Mouse (Mus musculus) intestine, embryonic 16.5 days (tissue): ENCODE measurements at regions not wholly inside any gene's neighbourhood (a gene's known extent, or its start where the extent isn't known, plus 50 kb on each side); places are given as distances from the start of the nearest gene placed in this dataset.

Experiments used
- ATAC-seq: fragments of 200-750 bp; cut with Nextera tagmentation; 2 replicates; pipeline ENCODE4 v1.8.0; 2017; ENCODE audit warnings: moderate TSS enrichment, moderate library complexity
- H3K27ac ChIP-seq: fragments of 300-500 bp; sonication (generic); 2 replicates; pipeline ENCODE4 v1.5.1; 2014; ENCODE audit warnings: mild to moderate bottlenecking, low read length
- H3K27me3 ChIP-seq: fragments of 300-500 bp; sonication (generic); replicated peaks from 2 replicates; pipeline ENCODE4 v1.6.1; 2014; ENCODE audit warnings: low read length, control low read depth, mixed read lengths; ENCODE audit not compliant: control insufficient read depth, insufficient read depth
- H3K36me3 ChIP-seq: fragments of 300-500 bp; sonication (generic); 2 replicates; pipeline ENCODE4 v1.6.1; 2014; ENCODE audit warnings: low read length, control low read depth; ENCODE audit not compliant: control insufficient read depth, insufficient read depth
- H3K4me1 ChIP-seq: fragments of 300-500 bp; sonication (generic); 2 replicates; pipeline ENCODE4 v1.6.1; 2014; ENCODE audit warnings: low read length, control low read depth, mixed read lengths; ENCODE audit not compliant: control insufficient read depth, insufficient read depth
- H3K4me2 ChIP-seq: fragments of 300-500 bp; sonication (generic); 2 replicates; pipeline ENCODE4 v1.6.1; 2014; ENCODE audit warnings: low read depth, low read length, control low read depth
- H3K4me3 ChIP-seq: fragments of 300-500 bp; sonication (generic); 2 replicates; pipeline ENCODE4 v1.5.1; 2014; ENCODE audit warnings: mild to moderate bottlenecking, low read length
- H3K9ac ChIP-seq: fragments of 300-500 bp; sonication (generic); 2 replicates; pipeline ENCODE4 v1.6.1; 2014; ENCODE audit warnings: low read depth, low read length
- H3K9me3 ChIP-seq: fragments of 300-500 bp; sonication (generic); 2 replicates; pipeline ENCODE4 v1.6.1; 2016; ENCODE audit warnings: low read length, control low read depth; ENCODE audit not compliant: control insufficient read depth
- WGBS: fragments of 180-500 bp; shearing (Covaris S2); extraction: QIAGEN DNeasy Blood & Tissue Kit; methylation state at CpG from one replicate; pipeline ENCODE4 v1.1.7; 2014; 5-methylcytosine and 5-hydroxymethylcytosine counted together

GRCm38 (mm10) chr1:45575131-45575530 lies 72.0 kb upstream of the Col5a2 start:
- WGBS = 45% methylated on average over 3 of the region's 3 CpGs
- no peaks in the 10 kb centered on the region for H3K4me1 ChIP-seq
- no peak overlapping the region for H3K4me2 ChIP-seq
- no peaks in the 10 kb centered on the region for H3K27me3 ChIP-seq
- H3K4me3 ChIP-seq = no peak overlapping the region
- ATAC-seq = no peak
- H3K9ac ChIP-seq = no peak overlapping the region
- H3K27ac ChIP-seq = no peak overlapping the region
- no peaks in the 10 kb centered on the region for H3K9me3 ChIP-seq
- no peaks in the 10 kb centered on the region for H3K36me3 ChIP-seq

GRCm38 (mm10) chr1:45580466-45580865 lies 77.4 kb upstream of the Col5a2 start:
- Histone ChIP-seq H3K4me2 (no peak overlapping the region), H3K9ac (no peak overlapping the region), H3K9me3 (no peaks in the 10 kb centered on the region), H3K27ac (no peak overlapping the region), H3K4me1 (no peaks in the 10 kb centered on the region), H3K36me3 (no peaks in the 10 kb centered on the region), H3K4me3 (no peak overlapping the region), H3K27me3 (no peaks in the 10 kb centered on the region)
- ATAC-seq = no peak
- 61% methylated on average over 1 of the region's 1 CpGs for WGBS

GRCm38 (mm10) chr1:45587351-45588025 lies 84.4 kb upstream of the Col5a2 start:
- Histone ChIP-seq H3K9ac (no peak overlapping the region), H3K4me1 (no peaks in the 10 kb centered on the region), H3K4me2 (no peak overlapping the region), H3K27me3 (no peaks in the 10 kb centered on the region), H3K9me3 (no peaks in the 10 kb centered on the region), H3K36me3 (no peaks in the 10 kb centered on the region), H3K4me3 (no peak overlapping the region), H3K27ac (no peak overlapping the region)
- ATAC-seq = no peak
- 79% methylated on average over 9 of the region's 9 CpGs for WGBS

GRCm38 (mm10) chr1:45597316-45597715 lies 94.2 kb upstream of the Col5a2 start:
- Histone ChIP-seq H3K9me3 (no peaks in the 10 kb centered on the region), H3K9ac (no peak overlapping the region), H3K27me3 (no peaks in the 10 kb centered on the region), H3K36me3 (no peaks in the 10 kb centered on the region), H3K4me3 (no peak overlapping the region), H3K4me1 (no peaks in the 10 kb centered on the region), H3K4me2 (no peak overlapping the region), H3K27ac (no peak overlapping the region)
- WGBS = 38% methylated on average over 2 of the region's 2 CpGs
- no peak for ATAC-seq

GRCm38 (mm10) chr1:45599421-45599820 lies 96.3 kb upstream of the Col5a2 start:
- no peak overlapping the region for H3K4me2 ChIP-seq
- no peak overlapping the region for H3K4me3 ChIP-seq
- H3K27ac ChIP-seq = no peak overlapping the region
- no peak for ATAC-seq
- 61% methylated on average over 1 of the region's 1 CpGs for WGBS
- H3K27me3 ChIP-seq = no peaks in the 10 kb centered on the region
- H3K4me1 ChIP-seq = no peaks in the 10 kb centered on the region
- H3K9me3 ChIP-seq = no peaks in the 10 kb centered on the region
- no peak overlapping the region for H3K9ac ChIP-seq
- H3K36me3 ChIP-seq = no peaks in the 10 kb centered on the region

- 74% methylated on average over 3 of the region's 3 CpGs for WGBS
- no peaks in the 10 kb centered on the region for H3K4me1 ChIP-seq
Measured at GRCm38 (mm10) chr1:45600011-45600410, 96.9 kb upstream of the Col5a2 start.

GRCm38 (mm10) chr1:45605571-45605970 lies 102.5 kb upstream of the Col5a2 start:
- no peak overlapping the region for H3K4me3 ChIP-seq
- H3K4me1 ChIP-seq = no peaks in the 10 kb centered on the region

More at GRCm38 (mm10) chr1:45600011-45600410, 96.9 kb upstream of the Col5a2 start:
- Histone ChIP-seq H3K9ac (no peak overlapping the region), H3K4me2 (no peak overlapping the region), H3K27ac (no peak overlapping the region), H3K9me3 (no peaks in the 10 kb centered on the region), H3K4me3 (no peak overlapping the region), H3K27me3 (no peaks in the 10 kb centered on the region), H3K36me3 (no peaks in the 10 kb centered on the region)
- ATAC-seq = no peak

GRCm38 (mm10) chr1:45608316-45608715 lies 105.2 kb upstream of the Col5a2 start:
- no peaks in the 10 kb centered on the region for H3K27me3 ChIP-seq

More at GRCm38 (mm10) chr1:45605571-45605970, 102.5 kb upstream of the Col5a2 start:
- Histone ChIP-seq H3K36me3 (no peaks in the 10 kb centered on the region), H3K9ac (no peak overlapping the region), H3K9me3 (no peaks in the 10 kb centered on the region), H3K27ac (no peak overlapping the region), H3K27me3 (no peaks in the 10 kb centered on the region), H3K4me2 (no peak overlapping the region)
- WGBS = 85% methylated on average over 1 of the region's 1 CpGs
- no peak for ATAC-seq

GRCm38 (mm10) chr1:45619008-45619407 lies 115.9 kb upstream of the Col5a2 start:
- H3K9ac ChIP-seq = no peak overlapping the region
- no peaks in the 10 kb centered on the region for H3K36me3 ChIP-seq
- ATAC-seq = no peak
- H3K4me2 ChIP-seq = no peak overlapping the region
- H3K4me1 ChIP-seq = no peaks in the 10 kb centered on the region
- H3K9me3 ChIP-seq = no peaks in the 10 kb centered on the region
- no peak overlapping the region for H3K27ac ChIP-seq
- H3K4me3 ChIP-seq = no peak overlapping the region
- WGBS = 88% methylated on average over 2 of the region's 2 CpGs
- no peaks in the 10 kb centered on the region for H3K27me3 ChIP-seq

More at GRCm38 (mm10) chr1:45608316-45608715, 105.2 kb upstream of the Col5a2 start:
- no peaks in the 10 kb centered on the region for H3K36me3 ChIP-seq
- H3K4me2 ChIP-seq = no peak overlapping the region
- no peaks in the 10 kb centered on the region for H3K4me1 ChIP-seq
- no peak overlapping the region for H3K4me3 ChIP-seq
- no peak overlapping the region for H3K27ac ChIP-seq
- H3K9me3 ChIP-seq = no peaks in the 10 kb centered on the region
- no peak overlapping the region for H3K9ac ChIP-seq
- no peak for ATAC-seq

GRCm38 (mm10) chr1:45625921-45626320 lies 122.8 kb upstream of the Col5a2 start:
- H3K27ac ChIP-seq = no peak overlapping the region
- no peaks in the 10 kb centered on the region for H3K4me1 ChIP-seq
- no peak overlapping the region for H3K4me2 ChIP-seq
- 79% methylated on average over 5 of the region's 5 CpGs for WGBS
- H3K9me3 ChIP-seq = no peaks in the 10 kb centered on the region
- no peaks in the 10 kb centered on the region for H3K27me3 ChIP-seq
- no peak overlapping the region for H3K4me3 ChIP-seq
- H3K9ac ChIP-seq = no peak overlapping the region
- ATAC-seq = no peak
- no peaks in the 10 kb centered on the region for H3K36me3 ChIP-seq
